Mouse (Mus musculus): Measurements from ENCODE around the gene Rchy1.

DNA sequence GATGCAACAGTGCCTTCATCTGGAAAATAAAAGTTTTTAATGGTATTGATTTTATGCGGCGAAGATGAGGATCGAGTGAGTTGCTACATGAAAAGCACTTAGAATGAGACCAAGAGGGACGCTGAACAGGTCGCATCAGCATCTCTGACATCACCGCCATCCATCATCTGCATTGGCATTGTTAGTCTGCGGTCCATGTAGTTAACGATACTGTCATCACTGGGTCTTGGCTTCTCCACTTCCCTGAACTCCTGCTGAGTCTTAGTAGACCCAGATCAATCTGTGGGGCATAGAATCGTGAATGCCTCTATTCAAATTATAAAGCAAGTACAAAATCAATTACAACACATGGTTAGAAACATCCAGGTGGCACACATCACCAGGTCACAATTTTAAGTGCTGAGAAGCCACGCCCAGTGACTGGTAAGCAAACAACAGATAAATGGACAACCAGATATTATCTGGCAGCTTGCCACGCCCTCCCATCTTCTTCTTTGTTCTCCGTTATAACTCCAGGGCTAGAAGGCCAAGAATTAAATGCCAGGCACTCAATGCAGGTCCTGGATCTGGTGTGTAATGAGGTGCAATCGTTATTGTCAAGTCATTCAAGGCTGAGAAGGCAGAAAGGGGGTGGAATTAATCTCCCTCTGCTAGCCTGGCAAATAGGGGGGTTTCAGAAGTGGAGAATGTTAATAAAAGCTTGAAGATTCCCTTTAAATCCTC lies 51.3 kb downstream of the Rchy1 start:
- TF ChIP-seq EP300 (IDR thresholded peaks at IDR 0.05; ENCODE audit: low read depth in 1 of 2, low read length in 2 of 2) (no peak), MEF2A (IDR thresholded peaks at IDR 0.05; ENCODE audit: extremely low read depth, insufficient replicate concordance, low read depth, low read length, poor library complexity, severe bottlenecking) (no peak), ETS1 (IDR thresholded peaks at IDR 0.05; ENCODE audit: low read depth, low read length) (no peak), ZKSCAN1 (IDR thresholded peaks at IDR 0.05; ENCODE audit: low read depth, low read length) (no peak), CTCF (IDR thresholded peaks at IDR 0.05 in 2 of 3, conservative IDR thresholded peaks at IDR 0.05 in 1 of 3; ENCODE audit: control insufficient read depth in 1 of 3, insufficient read depth in 1 of 3, low read depth in 2 of 3, low read length in 3 of 3, poor library complexity in 1 of 3, severe bottlenecking in 1 of 3) (no peak)

All from MEL (cell line).